Mouse (Mus musculus) liver, postnatal 0 days (tissue): ENCODE data around the gene Ankfn1. TPM values are rescaled to one million over a fixed set of nuclear protein-coding genes. Genes with fewer than 3 reads are reported as not detected.

Source experiments
- ATAC-seq: fragments of 200-750 bp; cut with Nextera tagmentation; 2 replicates; pipeline ENCODE4 v1.8.0; 2017; ENCODE audit warnings: mild to moderate bottlenecking, moderate library complexity
- DNase-seq: peaks from one replicate; pipeline ENCODE4 v3.0.0-alpha.2; 2016
- H3K27ac ChIP-seq: fragments of 300-500 bp; sonication (generic); 2 replicates; pipeline ENCODE4 v1.5.1; 2014; ENCODE audit warnings: antibody characterized with exemption, moderate library complexity, mild to moderate bottlenecking, low read depth
- H3K27me3 ChIP-seq: fragments of 300-500 bp; sonication (generic); 2 replicates; pipeline ENCODE4 v1.6.1; 2014; ENCODE audit warnings: low read length, control low read depth, mixed read lengths; ENCODE audit not compliant: insufficient read depth
- H3K36me3 ChIP-seq: fragments of 300-500 bp; sonication (generic); replicated peaks from 2 replicates; pipeline ENCODE4 v1.6.1; 2014; ENCODE audit warnings: mild to moderate bottlenecking, control low read depth, low read length, moderate library complexity, mixed read lengths; ENCODE audit not compliant: insufficient read depth
- H3K4me1 ChIP-seq: fragments of 300-500 bp; sonication (generic); 2 replicates; pipeline ENCODE4 v1.6.1; 2014; ENCODE audit warnings: antibody characterized with exemption, mild to moderate bottlenecking, control low read depth; ENCODE audit not compliant: insufficient read depth
- H3K4me2 ChIP-seq: fragments of 300-500 bp; sonication (generic); 2 replicates; pipeline ENCODE4 v1.6.1; 2014; ENCODE audit warnings: low read depth, mild to moderate bottlenecking, low read length, moderate library complexity, mixed read lengths
- H3K4me3 ChIP-seq: fragments of 300-500 bp; sonication (generic); 2 replicates; pipeline ENCODE4 v1.5.1; 2014; ENCODE audit warnings: low read depth, low read length
- H3K9ac ChIP-seq: fragments of 300-500 bp; sonication (generic); replicated peaks from 2 replicates; pipeline ENCODE4 v1.6.1; 2014; ENCODE audit warnings: mild to moderate bottlenecking, moderate library complexity
- H3K9me3 ChIP-seq: fragments of 300-500 bp; sonication (generic); 2 replicates; pipeline ENCODE4 v1.6.1; 2016; ENCODE audit warnings: mild to moderate bottlenecking, control low read depth, low read length, mixed read lengths
- CTCF ChIP-seq: sonication (generic); IDR thresholded peaks from 2 replicates; pipeline ENCODE4 v1.5.1; 2016; ENCODE audit warnings: antibody characterized with exemption, low read depth
- EP300 ChIP-seq: IDR thresholded peaks from 2 replicates; pipeline ENCODE4 v1.6.1; 2016; ENCODE audit warnings: antibody characterized with exemption, low read depth, mild to moderate bottlenecking
- WGBS: fragments of 180-500 bp; shearing (Covaris S2); extraction: QIAGEN DNeasy Blood & Tissue Kit; methylation state at CpG from one replicate; pipeline ENCODE4 v1.1.7; 2014; ENCODE audit not compliant: insufficient replicate concordance; 5-methylcytosine and 5-hydroxymethylcytosine counted together
- polyA plus RNA-seq: library from polyadenylated mRNA; unstranded; fragments of >200 nt; fragmentation: Nextera tagmentation; extraction: Ambion mirVana; gene quantifications from 2 replicates; pipeline ENCODE4 v1.2.1, GENCODE M21; 2015

Ankfn1 gene
- polyA plus RNA-seq, 1 experiment from 2014 or later, result not detected

DNA sequence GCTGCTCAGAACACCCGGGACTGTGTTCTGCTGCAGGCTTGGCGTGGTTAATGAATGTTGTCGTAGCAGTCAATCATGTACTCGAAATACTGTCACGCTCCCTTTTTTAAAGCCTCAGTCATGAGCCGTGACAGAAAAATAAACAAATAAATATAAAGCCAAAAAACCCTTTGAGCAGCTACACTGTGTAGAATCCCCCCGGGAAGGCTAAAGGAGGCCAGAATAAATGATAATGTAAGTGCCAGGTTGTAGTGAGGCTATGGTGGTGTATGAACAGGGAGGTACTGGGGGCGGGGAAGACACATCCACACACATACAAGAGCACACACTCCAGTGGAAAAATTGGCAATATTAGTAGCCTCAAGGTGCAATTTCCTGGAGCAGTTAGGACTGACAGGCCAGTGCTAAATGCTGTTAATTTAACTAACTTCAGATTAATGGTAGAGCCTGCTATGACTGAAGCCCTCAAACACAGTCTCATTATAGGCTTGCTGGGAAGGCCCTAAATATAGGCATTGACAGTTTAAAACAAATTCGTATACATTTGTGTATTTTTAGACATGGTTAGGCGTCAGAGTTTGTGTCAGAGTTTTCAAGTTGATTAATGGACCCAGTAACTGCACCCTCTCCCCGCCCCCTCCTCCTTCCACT is 270.7 kb downstream of the Ankfn1 start:
- H3K9ac ChIP-seq, result no peak overlapping the region
- H3K4me1 ChIP-seq, result no peaks in the 10 kb centered on the region
- WGBS, result 69% methylated on average over 11 of the region's 11 CpGs
- no peak overlapping the region for H3K27ac ChIP-seq
- H3K4me3 ChIP-seq, result no peak overlapping the region
- no peaks in the 10 kb centered on the region for H3K9me3 ChIP-seq
- H3K4me2 ChIP-seq, result no peak overlapping the region
- ATAC-seq (no peak), DNase-seq (no peak)
- no peaks in the 10 kb centered on the region for H3K27me3 ChIP-seq
- TF ChIP-seq CTCF, result no peak
- no peak for TF ChIP-seq EP300
- no peaks in the 10 kb centered on the region for H3K36me3 ChIP-seq

DNA sequence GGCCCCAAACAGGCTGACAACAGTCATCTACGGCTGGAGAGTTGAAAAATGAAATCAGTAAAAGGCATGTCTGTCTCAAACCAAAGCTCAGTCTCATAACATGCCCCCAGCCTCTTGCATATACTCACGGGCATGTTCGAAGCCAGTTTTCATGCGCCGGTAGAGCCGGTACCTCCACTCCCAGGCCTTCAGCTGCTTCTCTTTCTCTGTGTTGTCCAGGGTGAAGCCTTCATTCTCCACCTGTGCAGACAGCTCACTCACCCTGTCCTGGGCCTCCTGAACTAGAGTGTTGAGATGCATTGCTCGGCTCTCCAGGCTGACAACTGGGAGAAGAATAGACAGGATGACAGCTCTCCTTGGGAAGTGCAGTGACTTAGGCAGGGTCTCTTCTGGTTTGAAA is 272.4 kb downstream of the Ankfn1 start:
- WGBS, result 80% methylated on average over 7 of the region's 7 CpGs
- H3K9me3 ChIP-seq, result no peaks in the 10 kb centered on the region
- no peak for DNase-seq
- no peaks in the 10 kb centered on the region for H3K27me3 ChIP-seq
- no peaks in the 10 kb centered on the region for H3K4me1 ChIP-seq
- no peaks in the 10 kb centered on the region for H3K36me3 ChIP-seq
- H3K4me2 ChIP-seq, result no peak overlapping the region
- TF ChIP-seq CTCF (no peak), EP300 (no peak)
- ATAC-seq, result no peak
- H3K4me3 ChIP-seq, result no peak overlapping the region
- H3K9ac ChIP-seq, result no peak overlapping the region
- H3K27ac ChIP-seq, result no peak overlapping the region

DNA sequence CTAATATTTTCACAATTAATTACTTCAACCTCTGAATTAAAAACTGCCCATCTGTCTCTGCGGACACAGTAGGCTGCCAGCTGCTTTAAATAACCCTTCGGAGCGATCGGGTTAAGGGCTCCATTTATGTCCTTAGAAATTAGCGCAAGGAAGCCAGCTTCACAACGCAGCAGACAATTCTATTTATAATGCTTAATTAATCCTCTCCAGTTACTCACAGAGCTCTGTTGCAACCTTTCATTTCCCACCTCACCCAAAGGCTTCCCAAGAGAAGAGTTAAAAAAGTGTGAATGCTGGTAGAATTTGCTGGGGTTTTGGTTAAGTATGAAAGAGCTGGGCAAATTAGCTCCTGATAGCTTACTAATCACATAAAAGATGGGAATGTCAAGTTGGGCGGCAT is 275.7 kb downstream of the Ankfn1 start:
- 83% methylated on average over 7 of the region's 7 CpGs for WGBS
- H3K36me3 ChIP-seq, result no peaks in the 10 kb centered on the region
- H3K9ac ChIP-seq, result no peak overlapping the region
- no peaks in the 10 kb centered on the region for H3K9me3 ChIP-seq
- no peaks in the 10 kb centered on the region for H3K4me1 ChIP-seq
- TF ChIP-seq EP300 (no peak), CTCF (no peak)
- ATAC-seq (no peak), DNase-seq (no peak)
- H3K4me2 ChIP-seq, result no peak overlapping the region
- no peak overlapping the region for H3K27ac ChIP-seq
- H3K27me3 ChIP-seq, result no peaks in the 10 kb centered on the region
- H3K4me3 ChIP-seq, result no peak overlapping the region

DNA sequence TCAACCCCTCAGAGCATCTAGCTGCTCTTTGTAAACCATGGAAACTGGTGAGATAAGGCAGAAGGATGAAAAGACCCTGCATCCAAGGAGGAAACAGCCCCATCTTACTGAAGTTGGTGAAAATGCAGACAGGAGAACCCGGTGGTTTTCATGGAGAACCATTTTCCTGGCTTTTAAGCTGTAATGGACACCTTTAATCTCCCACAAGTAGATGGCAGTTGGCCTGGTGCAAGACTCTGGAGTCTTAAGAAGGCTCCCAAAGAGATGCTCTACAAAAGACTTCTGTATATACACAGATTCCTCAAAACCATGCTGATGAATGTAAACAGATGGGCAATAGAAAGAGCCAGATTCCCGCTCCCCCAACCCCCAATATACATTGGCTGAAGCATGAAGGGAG is 276.5 kb downstream of the Ankfn1 start:
- Histone ChIP-seq H3K4me2 (no peak overlapping the region), H3K9ac (no peak overlapping the region), H3K27me3 (no peaks in the 10 kb centered on the region), H3K27ac (no peak overlapping the region), H3K4me1 (no peaks in the 10 kb centered on the region), H3K36me3 (no peaks in the 10 kb centered on the region), H3K9me3 (no peaks in the 10 kb centered on the region), H3K4me3 (no peak overlapping the region)
- TF ChIP-seq EP300 (no peak), CTCF (no peak)
- DNase-seq (no peak), ATAC-seq (no peak)
- WGBS, result 70% methylated on average over 2 of the region's 2 CpGs

DNA sequence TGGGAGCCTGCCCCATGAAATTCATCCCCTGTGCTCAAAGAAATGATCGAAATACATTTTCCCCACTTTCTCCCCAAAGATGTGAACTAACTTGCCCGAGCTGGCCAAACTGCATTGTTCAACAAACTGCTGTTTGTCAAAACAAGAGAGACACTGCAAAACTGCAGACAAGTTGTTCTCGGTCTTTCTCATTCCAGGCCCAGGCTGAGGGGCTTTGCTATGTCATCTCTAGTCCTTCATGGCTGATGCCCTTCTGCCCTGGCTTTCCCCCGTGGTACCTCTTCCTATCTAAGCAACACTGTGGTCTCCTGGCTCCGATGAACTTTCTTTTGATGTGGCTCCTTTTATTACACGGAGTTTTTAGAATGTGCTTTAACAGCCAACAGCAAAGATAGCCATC is 296.4 kb downstream of the Ankfn1 start:
- H3K4me1 ChIP-seq, result no peaks in the 10 kb centered on the region
- no peaks in the 10 kb centered on the region for H3K9me3 ChIP-seq
- no peak overlapping the region for H3K4me3 ChIP-seq
- ATAC-seq, result no peak
- DNase-seq, result no peak
- no peak overlapping the region for H3K27ac ChIP-seq
- TF ChIP-seq EP300 (no peak), CTCF (no peak)
- WGBS, result 48% methylated on average over 6 of the region's 6 CpGs
- H3K27me3 ChIP-seq, result no peaks in the 10 kb centered on the region
- no peak overlapping the region for H3K4me2 ChIP-seq
- no peaks in the 10 kb centered on the region for H3K36me3 ChIP-seq
- no peak overlapping the region for H3K9ac ChIP-seq

DNA sequence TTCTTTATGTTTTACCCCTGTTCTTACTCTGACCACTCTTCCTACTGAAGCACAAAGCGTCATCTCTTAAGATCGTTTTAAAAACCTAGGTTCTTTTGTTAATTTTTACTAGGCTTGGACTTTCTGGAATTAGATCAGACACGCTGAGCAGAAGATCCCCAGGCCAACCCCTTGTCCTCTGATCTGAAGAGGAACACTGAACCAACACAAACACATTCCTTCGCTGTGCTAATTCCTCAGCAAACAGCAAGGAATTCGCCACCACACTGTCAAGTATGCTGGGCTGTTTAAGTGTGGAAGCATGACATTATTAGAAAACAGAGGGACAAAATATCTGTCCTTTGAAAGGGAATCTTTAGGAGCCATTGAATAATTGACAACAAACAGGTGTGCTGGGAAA is 300.5 kb downstream of the Ankfn1 start:
- no peak for TF ChIP-seq CTCF
- TF ChIP-seq EP300, result no peak
- WGBS, result 55% methylated on average over 5 of the region's 5 CpGs

DNA sequence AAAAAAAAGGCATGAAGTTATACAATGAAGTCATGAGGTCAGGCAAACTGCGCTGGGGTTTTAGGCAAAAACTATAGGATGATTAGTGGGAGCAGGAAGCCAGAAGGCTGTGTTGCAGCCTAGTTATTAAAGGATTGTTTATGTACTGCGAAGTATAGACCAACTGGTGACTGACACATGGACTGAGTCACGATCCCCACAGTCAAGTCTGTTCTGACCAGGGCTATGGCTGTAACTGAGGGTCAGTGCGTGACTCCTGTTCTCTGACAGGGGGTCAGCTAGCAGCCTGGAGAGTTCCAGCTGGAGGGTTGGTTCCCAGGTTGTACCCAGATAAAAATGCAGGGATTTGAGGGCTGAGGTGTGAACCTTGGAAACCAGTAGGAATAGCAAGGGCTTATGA is 301.4 kb downstream of the Ankfn1 start:
- Histone ChIP-seq H3K9me3 (no peaks in the 10 kb centered on the region), H3K4me2 (no peak overlapping the region), H3K27me3 (no peaks in the 10 kb centered on the region), H3K9ac (no peak overlapping the region), H3K36me3 (no peaks in the 10 kb centered on the region), H3K4me3 (no peak overlapping the region), H3K27ac (no peak overlapping the region), H3K4me1 (no peaks in the 10 kb centered on the region)
- WGBS, result 70% methylated on average over 4 of the region's 4 CpGs
- TF ChIP-seq CTCF (no peak), EP300 (no peak)
- ATAC-seq, result no peak
- DNase-seq, result no peak

More for the DNA sequence above, 300.5 kb downstream of the Ankfn1 start:
- no peak for ATAC-seq
- Histone ChIP-seq H3K4me3 (no peak overlapping the region), H3K27ac (no peak overlapping the region), H3K9ac (no peak overlapping the region), H3K9me3 (no peaks in the 10 kb centered on the region), H3K4me2 (no peak overlapping the region), H3K27me3 (no peaks in the 10 kb centered on the region), H3K4me1 (no peaks in the 10 kb centered on the region), H3K36me3 (no peaks in the 10 kb centered on the region)
- DNase-seq, result no peak
